Mouse (Mus musculus): ENCODE measurements around the gene Krt90. TPM values are rescaled to one million over a fixed set of nuclear protein-coding genes. Genes with fewer than 3 reads are reported as not detected.

Krt90 gene
- polyA plus RNA-seq, 1 experiment from 2014 or later: 0.15 TPM

- WGBS: 10% methylated on average over 7 of the region's 7 CpGs
- no peak overlapping the region for H3K4me2 ChIP-seq (replicated peaks)
- H3K27ac ChIP-seq: no peak overlapping the region
- H3K27me3 ChIP-seq (ENCODE audit: control insufficient read depth, insufficient read depth, low read length): no peaks in the 10 kb centered on the region
- H3K36me3 ChIP-seq (replicated peaks; ENCODE audit: control insufficient read depth, insufficient read depth): no peaks in the 10 kb centered on the region
- H3K4me3 ChIP-seq (replicated peaks; ENCODE audit: low read length): no peak overlapping the region
- ATAC-seq (ENCODE audit: low FRiP score) (no peak), DNase-seq (ENCODE audit: low spot score) (no peak)
- H3K9ac ChIP-seq: no peak overlapping the region
- H3K9me3 ChIP-seq (ENCODE audit: control insufficient read depth, low read length): no peaks in the 10 kb centered on the region
- H3K4me1 ChIP-seq (replicated peaks; ENCODE audit: control insufficient read depth, insufficient read depth, low read length): 0 out of 2 replicates have a peak, but pooled peaks cover under 1% of the 10 kb centered on the region
Observed at GRCm38 (mm10) chr15:101558034-101558646, 4.6 kb downstream of the Krt90 start.

DNA sequence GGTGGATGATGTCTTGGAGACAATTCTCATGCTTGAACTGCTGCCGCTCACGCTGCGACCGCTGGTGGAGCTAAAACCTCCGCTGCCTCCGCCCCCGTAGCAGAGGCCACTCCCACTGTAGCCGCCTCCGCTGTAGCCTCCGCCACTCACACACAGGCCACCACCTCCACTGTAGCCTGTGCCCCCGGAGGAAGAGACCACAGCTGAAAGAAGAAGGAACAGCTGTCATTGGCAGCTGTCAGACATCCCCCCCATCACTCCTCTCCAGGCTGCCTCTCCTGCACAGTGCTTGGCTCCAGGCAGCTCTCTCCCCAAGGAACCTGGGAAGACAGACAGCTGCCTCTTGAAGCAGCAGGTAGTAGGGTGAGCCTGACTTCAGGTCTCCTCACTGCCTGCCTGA lies 9.6 kb downstream of the Krt90 start:
- WGBS: 2% methylated on average over 10 of the region's 11 CpGs
- peak; percentile 36 for DNase-seq (ENCODE audit: low spot score)
- no peak overlapping the region for H3K9ac ChIP-seq

DNA sequence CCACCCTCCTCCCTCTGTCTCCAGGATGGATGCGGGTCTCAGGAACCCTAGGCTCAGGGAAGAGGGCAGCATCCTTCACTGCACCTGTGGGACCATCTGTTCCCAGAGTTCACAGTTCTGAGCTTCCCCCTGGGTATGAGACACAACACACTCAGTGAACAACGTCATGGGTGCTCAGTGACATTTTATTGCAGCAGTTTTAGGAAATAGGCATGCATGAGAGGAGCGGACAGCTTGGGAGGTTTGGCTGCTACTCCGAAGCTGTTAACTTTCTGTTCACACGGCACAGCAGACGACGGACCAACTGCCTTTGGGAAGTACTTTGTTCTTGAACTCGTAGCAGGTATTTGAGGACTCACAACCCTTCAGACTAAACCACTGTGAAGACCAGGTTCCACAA lies 10.6 kb downstream of the Krt90 start:
- Histone ChIP-seq H3K4me2 (replicated peaks) (no peak overlapping the region), H3K4me3 (replicated peaks; ENCODE audit: low read length) (no peak overlapping the region), H3K9ac (no peak overlapping the region), H3K4me1 (replicated peaks; ENCODE audit: control insufficient read depth, insufficient read depth, low read length) (0 out of 2 replicates have a peak, but pooled peaks cover 6% of the 10 kb centered on the region), H3K36me3 (replicated peaks; ENCODE audit: control insufficient read depth, insufficient read depth) (no peaks in the 10 kb centered on the region), H3K27me3 (ENCODE audit: control insufficient read depth, insufficient read depth, low read length) (no peaks in the 10 kb centered on the region), H3K27ac (no peak overlapping the region), H3K9me3 (ENCODE audit: control insufficient read depth, low read length) (no peaks in the 10 kb centered on the region)
- WGBS: 82% methylated on average over 8 of the region's 8 CpGs
- no peak for DNase-seq (ENCODE audit: low spot score)
- ATAC-seq (ENCODE audit: low FRiP score): no peak

More for the DNA sequence above, 9.6 kb downstream of the Krt90 start:
- Histone ChIP-seq H3K9me3 (ENCODE audit: control insufficient read depth, low read length) (no peaks in the 10 kb centered on the region), H3K27ac (no peak overlapping the region), H3K4me1 (replicated peaks; ENCODE audit: control insufficient read depth, insufficient read depth, low read length) (0 out of 2 replicates have a peak, but pooled peaks cover 6% of the 10 kb centered on the region), H3K4me2 (replicated peaks) (peak overlapping the region; percentile 35), H3K27me3 (ENCODE audit: control insufficient read depth, insufficient read depth, low read length) (no peaks in the 10 kb centered on the region), H3K4me3 (replicated peaks; ENCODE audit: low read length) (no peak overlapping the region), H3K36me3 (replicated peaks; ENCODE audit: control insufficient read depth, insufficient read depth) (no peaks in the 10 kb centered on the region)
- ATAC-seq (ENCODE audit: low FRiP score): no peak

DNA sequence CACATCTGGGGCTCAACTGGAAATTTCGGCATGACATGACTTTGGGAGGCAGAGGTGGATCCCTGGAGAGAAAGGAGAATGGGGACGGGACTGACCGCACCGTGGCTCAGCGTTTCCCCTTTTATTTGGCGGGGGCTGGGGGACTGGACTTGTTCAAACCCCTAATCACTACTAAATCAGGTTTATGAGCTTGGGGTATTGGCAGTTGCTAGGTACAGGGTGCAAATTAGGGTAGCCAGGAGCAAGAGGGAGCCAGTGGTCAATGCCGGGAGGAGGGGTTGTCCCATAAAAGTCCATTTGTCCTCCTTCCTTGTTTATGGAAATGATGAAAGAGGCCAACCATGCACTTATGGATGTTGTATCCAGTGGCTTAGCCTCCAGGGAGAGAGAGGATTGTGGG lies 12.2 kb downstream of the Krt90 start, which contains the start of gene Krt82:
TSS of gene Krt82 (minus strand) at position 101 of the 400 bp plus-strand sequence.
- no peaks in the 10 kb centered on the region for H3K27me3 ChIP-seq (ENCODE audit: control insufficient read depth, insufficient read depth, low read length)
- H3K9ac ChIP-seq: no peak within 1 kb of the TSS
- no peaks in the 10 kb centered on the region for H3K36me3 ChIP-seq (replicated peaks; ENCODE audit: control insufficient read depth, insufficient read depth)
- DNase-seq (ENCODE audit: low spot score): no peak
- 83% methylated on average over 7 of the region's 7 CpGs for WGBS
- H3K4me1 ChIP-seq (replicated peaks; ENCODE audit: control insufficient read depth, insufficient read depth, low read length): 0 out of 2 replicates have a peak, but pooled peaks cover 6% of the 10 kb centered on the region
- H3K4me2 ChIP-seq (replicated peaks): no peak within 1 kb of the TSS
- ATAC-seq (ENCODE audit: low FRiP score): no peak
- H3K27ac ChIP-seq: no peak within 1 kb of the TSS
- no peak within 1 kb of the TSS for H3K4me3 ChIP-seq (replicated peaks; ENCODE audit: low read length)
- H3K9me3 ChIP-seq (ENCODE audit: control insufficient read depth, low read length): no peaks in the 10 kb centered on the region

DNA sequence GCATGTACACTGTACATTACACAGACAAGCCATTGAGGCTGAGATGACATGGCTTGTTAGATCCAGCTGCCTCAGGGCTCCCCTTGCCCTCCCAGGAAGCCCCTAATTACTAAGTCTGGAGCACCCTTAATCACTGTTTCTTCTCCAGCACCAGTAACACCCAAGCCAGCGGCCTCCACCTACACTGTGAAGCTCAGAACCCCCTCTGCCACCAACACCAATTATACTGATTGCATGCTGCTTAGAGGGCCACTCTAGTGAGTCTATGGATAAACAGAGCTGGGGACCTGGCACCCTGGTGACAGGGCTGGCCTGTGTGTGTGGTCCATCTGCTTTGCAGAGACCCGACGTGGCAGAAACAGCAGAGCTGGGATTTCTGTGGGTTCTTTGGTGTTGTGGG lies 18.3 kb downstream of the Krt90 start:
- H3K9me3 ChIP-seq (ENCODE audit: control insufficient read depth, low read length): no peaks in the 10 kb centered on the region
- 58% methylated on average over 3 of the region's 3 CpGs for WGBS
- H3K4me2 ChIP-seq (replicated peaks): no peak overlapping the region
- H3K27me3 ChIP-seq (ENCODE audit: control insufficient read depth, insufficient read depth, low read length): no peaks in the 10 kb centered on the region
- H3K4me3 ChIP-seq (replicated peaks; ENCODE audit: low read length): no peak overlapping the region
- H3K4me1 ChIP-seq (replicated peaks; ENCODE audit: control insufficient read depth, insufficient read depth, low read length): no peaks in the 10 kb centered on the region
- no peaks in the 10 kb centered on the region for H3K36me3 ChIP-seq (replicated peaks; ENCODE audit: control insufficient read depth, insufficient read depth)
- no peak overlapping the region for H3K9ac ChIP-seq
- no peak overlapping the region for H3K27ac ChIP-seq
- DNase-seq (ENCODE audit: low spot score) (no peak), ATAC-seq (ENCODE audit: low FRiP score) (no peak)

- no peaks in the 10 kb centered on the region for H3K36me3 ChIP-seq (replicated peaks; ENCODE audit: control insufficient read depth, insufficient read depth)
- ATAC-seq (ENCODE audit: low FRiP score): no peak
- H3K27ac ChIP-seq: no peak overlapping the region
- no peak overlapping the region for H3K4me3 ChIP-seq (replicated peaks; ENCODE audit: low read length)
- no peak overlapping the region for H3K9ac ChIP-seq
- H3K4me1 ChIP-seq (replicated peaks; ENCODE audit: control insufficient read depth, insufficient read depth, low read length): no peaks in the 10 kb centered on the region
- no peak for DNase-seq (ENCODE audit: low spot score)
- no peaks in the 10 kb centered on the region for H3K9me3 ChIP-seq (ENCODE audit: control insufficient read depth, low read length)
- WGBS: 63% methylated on average over 9 of the region's 9 CpGs
- H3K4me2 ChIP-seq (replicated peaks): no peak overlapping the region
- no peaks in the 10 kb centered on the region for H3K27me3 ChIP-seq (ENCODE audit: control insufficient read depth, insufficient read depth, low read length)
Observed at GRCm38 (mm10) chr15:101542543-101542942, 20.2 kb downstream of the Krt90 start.

DNA sequence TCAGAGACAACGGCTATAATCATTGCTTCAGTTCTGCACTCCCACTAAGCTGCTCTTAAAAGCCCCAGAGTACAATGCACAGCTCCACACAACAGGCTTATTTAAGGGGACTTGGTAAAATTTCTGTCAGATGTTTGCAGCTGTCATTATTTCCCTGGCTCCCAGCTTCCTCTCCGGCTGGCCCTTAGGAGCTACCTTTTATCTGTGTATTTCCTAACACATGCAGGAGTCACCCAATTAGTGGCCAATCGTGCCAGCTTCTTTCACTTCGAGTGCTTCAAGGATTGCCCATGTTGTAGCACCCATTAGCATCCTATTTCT lies 24.2 kb downstream of the Krt90 start:
- no peak overlapping the region for H3K4me3 ChIP-seq (replicated peaks; ENCODE audit: low read length)
- no peaks in the 10 kb centered on the region for H3K9me3 ChIP-seq (ENCODE audit: control insufficient read depth, low read length)
- DNase-seq (ENCODE audit: low spot score) (no peak), ATAC-seq (ENCODE audit: low FRiP score) (no peak)
- H3K9ac ChIP-seq: no peak overlapping the region
- H3K36me3 ChIP-seq (replicated peaks; ENCODE audit: control insufficient read depth, insufficient read depth): no peaks in the 10 kb centered on the region
- WGBS: 77% methylated on average over 4 of the region's 4 CpGs
- H3K4me1 ChIP-seq (replicated peaks; ENCODE audit: control insufficient read depth, insufficient read depth, low read length): no peaks in the 10 kb centered on the region
- no peak overlapping the region for H3K4me2 ChIP-seq (replicated peaks)
- no peaks in the 10 kb centered on the region for H3K27me3 ChIP-seq (ENCODE audit: control insufficient read depth, insufficient read depth, low read length)
- no peak overlapping the region for H3K27ac ChIP-seq

DNA sequence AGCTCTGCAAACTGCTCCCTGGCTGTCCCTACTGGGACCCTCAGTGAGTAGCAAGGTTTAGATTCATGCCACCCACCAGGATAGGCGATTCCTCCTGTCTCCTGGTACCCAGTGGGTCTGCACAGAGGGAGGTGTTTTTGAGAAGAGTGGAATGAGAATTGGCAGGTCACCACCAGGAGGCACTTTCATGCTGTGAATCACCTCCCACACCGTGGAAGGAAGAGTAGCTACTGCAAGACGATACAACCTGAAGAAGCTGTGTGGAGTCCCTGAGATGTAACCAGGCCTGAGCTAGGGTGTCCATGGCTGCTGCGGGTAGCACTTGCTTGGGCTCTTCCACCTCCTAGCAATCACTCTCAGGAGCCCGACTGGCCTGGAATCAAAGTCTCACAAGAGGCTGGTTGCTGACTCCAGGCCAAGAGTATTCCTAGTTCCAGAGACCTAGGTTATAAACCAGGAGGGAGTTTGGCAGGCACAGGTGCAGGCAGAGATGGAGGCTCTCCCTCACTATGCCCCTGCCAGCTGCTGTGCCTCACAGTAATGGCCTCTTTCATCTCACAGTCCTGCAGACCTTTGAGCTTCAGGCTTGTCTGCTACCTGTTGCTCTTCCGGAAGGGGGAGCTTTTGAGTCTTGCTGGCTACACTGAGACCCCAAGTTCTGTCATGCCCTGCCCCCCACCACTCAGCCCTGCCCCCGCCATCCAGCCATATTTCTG lies 24.7 kb downstream of the Krt90 start:
- Histone ChIP-seq H3K9me3 (ENCODE audit: control insufficient read depth, low read length) (no peaks in the 10 kb centered on the region), H3K36me3 (replicated peaks; ENCODE audit: control insufficient read depth, insufficient read depth) (no peaks in the 10 kb centered on the region), H3K4me2 (replicated peaks) (no peak overlapping the region), H3K9ac (no peak overlapping the region), H3K4me3 (replicated peaks; ENCODE audit: low read length) (no peak overlapping the region), H3K4me1 (replicated peaks; ENCODE audit: control insufficient read depth, insufficient read depth, low read length) (no peaks in the 10 kb centered on the region), H3K27ac (no peak overlapping the region), H3K27me3 (ENCODE audit: control insufficient read depth, insufficient read depth, low read length) (no peaks in the 10 kb centered on the region)
- ATAC-seq (ENCODE audit: low FRiP score) (no peak), DNase-seq (ENCODE audit: low spot score) (no peak)
- 42% methylated on average over 7 of the region's 7 CpGs for WGBS

DNA sequence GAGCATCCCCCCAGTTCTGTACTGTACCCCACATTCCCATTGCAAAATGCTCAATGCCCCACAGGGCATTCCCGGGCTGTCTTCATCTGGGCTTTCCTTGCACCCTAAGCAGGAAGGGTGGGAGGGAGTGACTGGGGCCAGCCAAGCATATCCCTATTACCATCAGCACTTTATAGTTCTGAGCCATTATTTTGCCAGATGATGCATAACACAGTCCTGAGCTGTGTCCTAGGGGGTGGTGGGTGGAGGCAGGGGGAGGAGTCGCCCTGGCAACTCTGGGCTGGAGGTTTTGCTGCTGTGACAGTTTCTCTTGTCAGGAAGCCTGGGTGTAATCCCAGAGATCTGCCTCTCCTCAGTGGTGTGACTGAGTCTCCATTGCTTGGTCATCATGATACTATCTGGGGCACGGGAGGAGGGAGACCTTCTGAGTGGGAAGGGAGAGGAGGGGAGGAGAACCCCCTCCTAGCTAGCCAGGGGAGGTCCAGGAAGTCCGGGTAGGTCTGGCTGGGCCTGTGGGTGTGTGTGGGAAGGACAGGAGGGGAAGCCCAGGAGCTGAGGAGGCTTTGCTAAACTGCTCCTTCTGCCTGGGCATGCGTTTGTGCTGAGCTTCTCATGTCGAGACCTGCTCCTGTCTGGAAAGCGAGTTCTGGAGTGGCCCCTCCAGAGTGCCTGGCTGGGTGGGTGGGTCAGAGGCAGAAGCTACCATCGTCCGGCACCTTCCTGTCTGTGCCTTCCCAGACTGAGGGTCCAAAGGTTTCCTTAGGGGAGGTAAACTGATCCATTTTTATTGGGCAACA lies 26.5 kb downstream of the Krt90 start:
- no peak overlapping the region for H3K4me2 ChIP-seq (replicated peaks)
- H3K4me3 ChIP-seq (replicated peaks; ENCODE audit: low read length): no peak overlapping the region
- H3K36me3 ChIP-seq (replicated peaks; ENCODE audit: control insufficient read depth, insufficient read depth): no peaks in the 10 kb centered on the region
- no peak overlapping the region for H3K27ac ChIP-seq
- H3K9me3 ChIP-seq (ENCODE audit: control insufficient read depth, low read length): no peaks in the 10 kb centered on the region
- ATAC-seq (ENCODE audit: low FRiP score): no peak
- DNase-seq (ENCODE audit: low spot score): no peak
- H3K4me1 ChIP-seq (replicated peaks; ENCODE audit: control insufficient read depth, insufficient read depth, low read length): no peaks in the 10 kb centered on the region
- H3K27me3 ChIP-seq (ENCODE audit: control insufficient read depth, insufficient read depth, low read length): no peaks in the 10 kb centered on the region
- H3K9ac ChIP-seq: no peak overlapping the region
- 58% methylated on average over 9 of the region's 9 CpGs for WGBS
